Mouse (Mus musculus): ENCODE results near the gene Pnpla3. TPM values are rescaled to one million over a fixed set of nuclear protein-coding genes. Genes with fewer than 3 reads are reported as not detected.

The Pnpla3 gene
- polyA plus RNA-seq (2015; fragmentation: Nextera tagmentation; extraction: Ambion mirVana), result 5.9 and 6.6 TPM in 2 replicates

DNA sequence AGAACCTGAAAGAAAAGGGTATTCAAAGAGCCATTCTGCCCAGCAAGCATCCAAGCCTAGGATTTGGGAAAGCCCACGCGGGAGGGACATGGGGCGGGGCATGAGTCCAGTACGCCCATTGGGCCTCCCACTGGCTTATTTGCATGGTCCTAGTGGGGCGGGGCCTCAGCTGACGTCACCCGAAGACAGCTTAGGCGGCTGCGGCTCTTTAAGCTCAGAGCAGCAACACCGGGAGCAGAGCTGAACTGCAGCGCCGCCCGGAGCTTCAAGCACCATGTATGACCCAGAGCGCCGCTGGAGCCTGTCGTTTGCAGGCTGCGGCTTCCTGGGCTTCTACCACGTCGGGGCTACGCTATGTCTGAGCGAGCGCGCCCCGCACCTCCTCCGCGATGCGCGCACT is at the start of gene Pnpla3:
Pnpla3 (plus strand) TSS at position 238 of the 400 bp plus-strand sequence.
- under 1% methylated on average over 28 of the region's 28 CpGs for WGBS
- Histone ChIP-seq H3K27ac (replicated peaks) (peak within 1 kb of the TSS; percentile 88), H3K4me3 (replicated peaks) (peak within 1 kb of the TSS; percentile 55), H3K4me1 (peaks cover 29% of the 10 kb centered on the region), H3K9ac (replicated peaks) (peak within 1 kb of the TSS; percentile 55), H3K27me3 (replicated peaks) (no peaks in the 10 kb centered on the region), H3K36me3 (no peaks in the 10 kb centered on the region), H3K9me3 (replicated peaks) (no peaks in the 10 kb centered on the region), H3K4me2 (peak within 1 kb of the TSS; percentile 76)
- peak; percentile 97 for ATAC-seq (ENCODE audit: low FRiP score)

DNA sequence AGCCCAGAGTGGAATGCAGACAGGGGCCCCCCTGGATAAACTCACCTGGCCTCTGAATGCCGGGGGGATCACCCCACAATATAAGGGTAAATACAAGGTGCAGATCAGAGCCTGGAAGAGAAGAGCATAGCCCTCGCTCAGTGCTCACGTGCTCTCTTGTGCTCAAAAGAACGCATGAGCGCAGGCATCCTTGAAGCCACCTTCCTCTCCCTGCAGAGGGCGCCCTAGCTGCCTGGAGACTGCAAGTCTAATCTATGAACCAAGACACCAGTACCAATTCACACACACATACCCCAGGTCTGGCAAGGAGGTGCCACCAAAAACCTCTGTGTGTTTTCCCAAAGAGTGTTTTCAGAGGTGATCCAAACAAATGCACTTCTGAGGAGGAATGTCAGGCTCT is 47.0 kb upstream of the Pnpla3 start:
- Histone ChIP-seq H3K9me3 (replicated peaks) (no peaks in the 10 kb centered on the region), H3K36me3 (no peaks in the 10 kb centered on the region), H3K9ac (replicated peaks) (no peak overlapping the region), H3K4me1 (no peaks in the 10 kb centered on the region), H3K4me2 (no peak overlapping the region), H3K27ac (replicated peaks) (no peak overlapping the region), H3K4me3 (replicated peaks) (no peak overlapping the region), H3K27me3 (replicated peaks) (no peaks in the 10 kb centered on the region)
- WGBS, result 24% methylated on average over 6 of the region's 6 CpGs
- ATAC-seq (ENCODE audit: low FRiP score), result no peak

DNA sequence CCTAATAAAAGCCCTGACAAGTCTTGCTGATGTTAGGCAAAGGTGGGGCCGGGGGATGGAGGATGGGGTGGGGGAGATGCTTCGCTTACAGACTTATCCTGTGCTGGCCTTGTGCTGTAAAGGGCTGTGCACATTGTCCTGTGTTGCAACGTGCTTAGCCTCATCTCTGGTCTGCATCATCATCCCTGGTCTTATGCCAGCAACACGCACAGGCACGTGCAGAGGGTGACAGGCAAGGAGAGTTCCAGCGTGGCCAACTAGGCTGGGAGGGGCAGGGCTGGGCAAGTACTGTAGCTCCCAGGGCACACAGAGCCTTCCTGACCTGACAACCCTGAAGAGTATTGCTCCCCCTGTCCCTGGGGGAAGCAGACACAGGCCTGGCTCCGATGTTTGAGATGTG is 46.6 kb upstream of the Pnpla3 start:
- H3K27me3 ChIP-seq (replicated peaks), result no peaks in the 10 kb centered on the region
- H3K9ac ChIP-seq (replicated peaks), result no peak overlapping the region
- no peak overlapping the region for H3K4me3 ChIP-seq (replicated peaks)
- H3K4me2 ChIP-seq, result no peak overlapping the region
- no peaks in the 10 kb centered on the region for H3K36me3 ChIP-seq
- H3K9me3 ChIP-seq (replicated peaks), result no peaks in the 10 kb centered on the region
- WGBS, result 75% methylated on average over 7 of the region's 7 CpGs
- H3K27ac ChIP-seq (replicated peaks), result no peak overlapping the region
- no peak for ATAC-seq (ENCODE audit: low FRiP score)
- H3K4me1 ChIP-seq, result no peaks in the 10 kb centered on the region

DNA sequence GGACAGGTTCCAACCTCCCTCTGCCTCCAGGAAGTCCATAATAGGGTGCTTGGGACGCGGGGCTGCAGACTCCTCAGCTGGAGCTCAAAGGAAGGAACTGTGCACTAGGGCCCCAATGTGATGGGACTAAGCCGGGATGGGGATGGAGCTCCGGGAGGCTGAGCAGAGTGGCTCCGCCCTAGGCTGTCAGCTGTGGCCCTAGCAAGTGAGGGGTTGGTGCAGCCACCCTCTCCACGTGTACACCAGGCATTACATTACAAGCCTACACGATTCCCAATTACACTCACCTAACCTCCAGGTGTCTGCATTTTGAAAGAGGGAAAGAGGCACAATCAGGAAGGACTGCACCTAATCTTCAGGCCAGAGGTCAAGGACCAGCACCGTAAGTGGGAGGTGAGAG is 44.6 kb upstream of the Pnpla3 start, which contains the start of gene Pnpla5:
Pnpla5 (minus strand) TSS at position 101 of the 400 bp plus-strand sequence.
- 77% methylated on average over 8 of the region's 8 CpGs for WGBS
- Histone ChIP-seq H3K4me1 (no peaks in the 10 kb centered on the region), H3K27ac (replicated peaks) (no peak within 1 kb of the TSS), H3K9me3 (replicated peaks) (no peaks in the 10 kb centered on the region), H3K36me3 (no peaks in the 10 kb centered on the region), H3K9ac (replicated peaks) (no peak within 1 kb of the TSS), H3K4me2 (no peak within 1 kb of the TSS), H3K27me3 (replicated peaks) (no peaks in the 10 kb centered on the region), H3K4me3 (replicated peaks) (no peak within 1 kb of the TSS)
- ATAC-seq (ENCODE audit: low FRiP score), result no peak

DNA sequence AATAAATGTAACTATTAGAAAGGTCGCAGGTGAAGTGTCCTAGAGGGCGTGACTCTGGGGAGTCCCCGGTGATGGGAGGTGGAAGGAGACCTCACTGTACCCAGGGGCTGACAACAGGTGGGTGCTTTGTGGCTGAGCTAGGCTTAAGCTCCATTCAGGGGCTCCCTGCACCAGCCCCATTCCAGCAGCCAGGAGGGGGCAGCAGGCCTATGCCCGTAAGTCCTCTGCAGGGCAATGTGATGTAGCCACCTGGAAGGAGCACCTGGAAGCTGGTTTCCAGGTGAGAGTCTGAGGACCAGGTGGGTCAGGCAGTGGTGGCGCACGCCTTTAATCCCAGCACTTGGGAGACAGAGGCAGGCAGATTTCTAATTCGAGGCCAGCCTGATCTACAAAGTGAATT is 43.6 kb upstream of the Pnpla3 start:
- H3K36me3 ChIP-seq, result no peaks in the 10 kb centered on the region
- 72% methylated on average over 7 of the region's 7 CpGs for WGBS
- no peak for ATAC-seq (ENCODE audit: low FRiP score)
- H3K9ac ChIP-seq (replicated peaks), result no peak overlapping the region
- no peak overlapping the region for H3K4me2 ChIP-seq
- H3K4me1 ChIP-seq, result no peaks in the 10 kb centered on the region
- H3K27me3 ChIP-seq (replicated peaks), result no peaks in the 10 kb centered on the region
- H3K9me3 ChIP-seq (replicated peaks), result no peaks in the 10 kb centered on the region
- no peak overlapping the region for H3K27ac ChIP-seq (replicated peaks)
- no peak overlapping the region for H3K4me3 ChIP-seq (replicated peaks)

DNA sequence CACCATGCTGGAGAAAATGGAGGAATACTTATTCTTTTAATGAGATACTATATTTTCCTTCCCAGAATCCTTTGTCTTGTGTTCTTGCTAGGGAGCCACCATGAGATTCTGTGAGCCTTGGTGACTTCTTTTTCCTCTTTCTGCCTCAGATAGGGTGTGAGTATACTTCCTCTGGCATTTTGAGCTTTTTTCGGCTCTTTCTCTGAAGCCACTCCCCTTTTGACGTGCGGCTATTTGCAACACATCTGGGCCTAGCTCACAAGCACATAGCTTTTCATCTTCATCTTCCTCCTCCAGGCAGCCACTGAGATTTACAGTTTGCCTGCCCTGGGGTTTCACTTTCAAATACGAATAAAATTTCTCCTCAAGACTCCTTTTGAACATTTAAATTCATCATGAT is 41.2 kb upstream of the Pnpla3 start:
- Histone ChIP-seq H3K9ac (replicated peaks) (no peak overlapping the region), H3K36me3 (no peaks in the 10 kb centered on the region), H3K4me2 (no peak overlapping the region), H3K27ac (replicated peaks) (no peak overlapping the region), H3K9me3 (replicated peaks) (no peaks in the 10 kb centered on the region), H3K4me1 (no peaks in the 10 kb centered on the region), H3K4me3 (replicated peaks) (no peak overlapping the region), H3K27me3 (replicated peaks) (no peaks in the 10 kb centered on the region)
- 82% methylated on average over 4 of the region's 4 CpGs for WGBS
- no peak for ATAC-seq (ENCODE audit: low FRiP score)

DNA sequence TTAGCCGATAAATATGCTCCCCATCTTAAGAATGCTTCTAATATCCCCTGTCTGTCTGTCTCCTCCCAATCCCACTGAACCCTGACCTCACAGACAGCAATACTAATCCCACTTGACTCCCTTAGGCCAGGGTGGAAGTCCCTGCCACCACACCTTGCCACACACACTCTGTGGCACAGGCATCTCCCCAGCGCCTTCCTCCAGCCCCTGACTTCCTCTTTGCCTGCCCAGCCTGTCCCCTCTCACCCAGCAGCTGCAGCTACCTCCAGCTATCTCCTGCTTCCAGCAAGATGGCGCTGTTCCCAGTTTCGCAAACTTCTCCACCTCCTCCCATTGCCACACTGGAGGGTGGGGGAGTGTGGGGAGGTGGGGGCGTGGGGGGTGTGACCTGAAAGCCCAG is 40.8 kb upstream of the Pnpla3 start:
- no peaks in the 10 kb centered on the region for H3K4me1 ChIP-seq
- 42% methylated on average over 5 of the region's 5 CpGs for WGBS
- H3K4me3 ChIP-seq (replicated peaks), result no peak overlapping the region
- no peaks in the 10 kb centered on the region for H3K36me3 ChIP-seq
- H3K4me2 ChIP-seq, result no peak overlapping the region
- ATAC-seq (ENCODE audit: low FRiP score), result no peak
- no peak overlapping the region for H3K9ac ChIP-seq (replicated peaks)
- no peak overlapping the region for H3K27ac ChIP-seq (replicated peaks)
- H3K27me3 ChIP-seq (replicated peaks), result no peaks in the 10 kb centered on the region
- no peaks in the 10 kb centered on the region for H3K9me3 ChIP-seq (replicated peaks)

- no peaks in the 10 kb centered on the region for H3K36me3 ChIP-seq
- no peaks in the 10 kb centered on the region for H3K9me3 ChIP-seq (replicated peaks)
- H3K9ac ChIP-seq (replicated peaks), result no peak overlapping the region
- no peak for ATAC-seq (ENCODE audit: low FRiP score)
- H3K27me3 ChIP-seq (replicated peaks), result no peaks in the 10 kb centered on the region
- H3K27ac ChIP-seq (replicated peaks), result no peak overlapping the region
- H3K4me2 ChIP-seq, result no peak overlapping the region
- H3K4me3 ChIP-seq (replicated peaks), result no peak overlapping the region
- WGBS, result 66% methylated on average over 16 of the region's 16 CpGs
- H3K4me1 ChIP-seq, result no peaks in the 10 kb centered on the region
These were observed 36.4 kb upstream of the Pnpla3 start for GRCm38 (mm10) chr15:84131096-84131786.

DNA sequence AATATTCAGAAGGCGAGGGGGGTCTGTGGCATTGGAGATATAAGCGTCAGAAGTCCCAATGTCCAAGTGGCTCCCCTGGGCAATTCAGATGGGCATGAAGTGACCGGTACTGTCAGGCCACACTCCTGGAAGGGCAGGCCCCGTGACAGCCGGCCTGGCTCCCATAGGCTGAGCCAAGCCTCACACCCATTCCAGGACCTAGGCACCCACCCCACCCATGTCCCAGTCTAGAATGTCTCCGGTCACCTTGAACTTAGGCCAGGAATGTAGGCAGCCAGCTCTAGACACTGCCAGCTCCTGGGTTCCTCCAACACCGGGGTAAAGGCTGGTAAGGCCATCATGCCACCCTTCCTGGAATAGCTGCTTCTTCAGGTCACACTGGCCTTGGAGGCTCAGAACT is 35.7 kb upstream of the Pnpla3 start:
- ATAC-seq (ENCODE audit: low FRiP score), result no peak
- WGBS, result 96% methylated on average over 7 of the region's 7 CpGs

DNA sequence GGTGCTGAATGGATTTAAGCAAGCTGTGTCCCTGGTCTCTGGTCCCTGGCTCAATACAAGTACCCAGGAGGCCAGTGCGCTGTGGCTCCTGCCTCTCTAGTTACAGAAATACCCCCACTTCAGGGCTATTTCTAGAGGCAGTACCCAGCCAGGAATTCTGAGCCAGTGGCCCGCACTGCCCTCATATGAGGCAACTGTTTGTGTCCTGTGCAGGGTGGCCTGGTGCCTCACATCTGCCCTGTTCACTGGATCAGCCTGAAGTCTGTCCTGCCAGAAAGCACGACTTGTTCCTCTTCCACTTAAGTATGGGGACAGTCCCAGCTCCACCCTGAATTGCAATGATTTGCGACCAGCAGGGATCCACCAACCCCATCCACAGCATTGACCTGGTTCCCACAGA is 34.2 kb upstream of the Pnpla3 start:
- no peaks in the 10 kb centered on the region for H3K4me1 ChIP-seq
- H3K4me3 ChIP-seq (replicated peaks), result no peak overlapping the region
- no peaks in the 10 kb centered on the region for H3K27me3 ChIP-seq (replicated peaks)
- no peak for ATAC-seq (ENCODE audit: low FRiP score)
- H3K36me3 ChIP-seq, result no peaks in the 10 kb centered on the region
- H3K27ac ChIP-seq (replicated peaks), result no peak overlapping the region
- no peaks in the 10 kb centered on the region for H3K9me3 ChIP-seq (replicated peaks)
- no peak overlapping the region for H3K9ac ChIP-seq (replicated peaks)
- 84% methylated on average over 4 of the region's 4 CpGs for WGBS
- no peak overlapping the region for H3K4me2 ChIP-seq

More for the DNA sequence above, 35.7 kb upstream of the Pnpla3 start:
- H3K27me3 ChIP-seq (replicated peaks), result no peaks in the 10 kb centered on the region
- no peak overlapping the region for H3K4me2 ChIP-seq
- no peaks in the 10 kb centered on the region for H3K36me3 ChIP-seq
- no peaks in the 10 kb centered on the region for H3K9me3 ChIP-seq (replicated peaks)
- no peak overlapping the region for H3K9ac ChIP-seq (replicated peaks)
- no peaks in the 10 kb centered on the region for H3K4me1 ChIP-seq
- no peak overlapping the region for H3K4me3 ChIP-seq (replicated peaks)
- H3K27ac ChIP-seq (replicated peaks), result no peak overlapping the region

GRCm38 (mm10) chr15:84135472-84135871 is 32.2 kb upstream of the Pnpla3 start:
- ATAC-seq (ENCODE audit: low FRiP score), result no peak
- H3K36me3 ChIP-seq, result no peaks in the 10 kb centered on the region
- H3K9me3 ChIP-seq (replicated peaks), result no peaks in the 10 kb centered on the region
- H3K9ac ChIP-seq (replicated peaks), result no peak overlapping the region
- no peaks in the 10 kb centered on the region for H3K27me3 ChIP-seq (replicated peaks)
- H3K4me3 ChIP-seq (replicated peaks), result no peak overlapping the region
- no peak overlapping the region for H3K4me2 ChIP-seq
- no peak overlapping the region for H3K27ac ChIP-seq (replicated peaks)
- H3K4me1 ChIP-seq, result 0 out of 2 replicates have a peak, but pooled peaks cover 2% of the 10 kb centered on the region
- 91% methylated on average over 5 of the region's 5 CpGs for WGBS

DNA sequence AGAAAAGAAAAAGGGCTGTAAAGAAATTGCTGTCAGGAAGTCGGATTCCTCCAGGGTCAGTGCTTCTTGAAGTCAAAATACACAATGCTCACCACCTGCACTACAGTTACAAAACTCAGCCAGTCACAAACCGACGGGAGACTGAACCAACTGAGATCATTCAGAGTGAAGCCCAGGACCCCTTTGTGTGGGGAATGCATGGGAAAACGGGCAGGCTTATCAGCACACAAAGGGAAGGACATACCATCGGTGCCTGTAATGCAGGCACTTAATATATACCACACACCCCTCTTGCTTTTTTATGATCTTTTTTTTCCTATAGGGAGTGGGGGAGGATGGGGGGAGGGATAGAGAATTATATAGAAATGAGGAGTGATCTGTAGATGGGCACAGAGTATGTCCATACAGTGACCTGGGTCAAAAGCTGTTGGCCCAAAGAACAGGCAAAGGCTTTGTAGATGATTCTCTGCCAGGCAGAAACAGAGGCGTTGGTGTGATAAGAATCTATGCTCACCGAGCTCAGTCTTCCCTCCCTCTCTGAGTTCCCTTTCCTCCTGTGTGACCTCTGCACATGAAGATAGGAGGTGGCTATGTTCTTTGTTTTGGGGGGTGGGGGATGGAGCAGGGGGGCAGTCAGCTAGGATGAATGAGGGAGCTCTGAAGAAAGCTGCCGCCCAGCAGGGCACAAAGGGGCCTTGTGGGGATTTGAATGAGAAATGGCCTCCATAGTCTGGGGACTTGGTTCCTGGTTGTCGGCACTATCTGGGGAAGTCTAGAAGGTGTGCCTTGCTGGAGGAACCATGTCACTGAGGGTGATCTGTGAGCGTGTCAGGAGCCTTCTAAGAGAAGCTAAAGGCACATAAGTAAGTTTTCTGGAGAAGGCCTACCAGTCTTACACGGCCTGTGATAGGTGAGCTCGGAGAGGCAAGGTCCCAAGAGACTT is 30.9 kb upstream of the Pnpla3 start:
- 24% methylated on average over 12 of the region's 12 CpGs for WGBS
- Histone ChIP-seq H3K36me3 (no peaks in the 10 kb centered on the region), H3K9me3 (replicated peaks) (no peaks in the 10 kb centered on the region), H3K27ac (replicated peaks) (no peak overlapping the region), H3K4me2 (no peak overlapping the region), H3K4me3 (replicated peaks) (no peak overlapping the region), H3K27me3 (replicated peaks) (no peaks in the 10 kb centered on the region), H3K9ac (replicated peaks) (no peak overlapping the region), H3K4me1 (0 out of 2 replicates have a peak, but pooled peaks cover 2% of the 10 kb centered on the region)
- ATAC-seq (ENCODE audit: low FRiP score), result no peak
